Mouse (Mus musculus): ENCODE results near the gene Sh2d6. TPM values are rescaled to one million over a fixed set of nuclear protein-coding genes. Genes with fewer than 3 reads are reported as not detected.

The Sh2d6 gene
- total RNA-seq (2014; fragmentation: Nextera tagmentation) = not detected in 2 replicates
- not detected in 2 replicates for total RNA-seq (2017)

DNA sequence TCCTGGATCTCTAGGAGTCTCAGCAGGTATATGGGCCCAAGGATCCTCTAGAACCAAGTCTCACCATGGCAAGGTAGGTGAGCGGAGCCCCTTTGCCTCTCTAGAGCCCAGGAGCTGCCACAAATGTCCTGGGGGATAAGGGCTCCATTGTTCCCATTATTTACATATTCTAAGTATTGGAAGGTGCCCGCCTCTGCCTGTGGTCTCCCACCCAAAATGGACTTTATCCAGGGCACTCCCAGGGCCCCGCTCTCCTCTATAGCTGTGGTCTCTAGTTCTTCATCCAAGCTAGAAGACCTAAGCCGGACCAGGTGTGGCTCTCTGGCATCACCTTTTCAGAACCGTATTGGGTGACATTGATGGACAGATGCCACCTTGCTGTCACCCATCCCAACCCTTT lies at the start of gene Sh2d6:
Gene Sh2d6 (minus strand): TSS at position 101 of the 400 bp plus-strand sequence.
- no peak for ATAC-seq (replicated peaks; ENCODE audit: low FRiP score, low TSS enrichment, poor library complexity, severe bottlenecking)

DNA sequence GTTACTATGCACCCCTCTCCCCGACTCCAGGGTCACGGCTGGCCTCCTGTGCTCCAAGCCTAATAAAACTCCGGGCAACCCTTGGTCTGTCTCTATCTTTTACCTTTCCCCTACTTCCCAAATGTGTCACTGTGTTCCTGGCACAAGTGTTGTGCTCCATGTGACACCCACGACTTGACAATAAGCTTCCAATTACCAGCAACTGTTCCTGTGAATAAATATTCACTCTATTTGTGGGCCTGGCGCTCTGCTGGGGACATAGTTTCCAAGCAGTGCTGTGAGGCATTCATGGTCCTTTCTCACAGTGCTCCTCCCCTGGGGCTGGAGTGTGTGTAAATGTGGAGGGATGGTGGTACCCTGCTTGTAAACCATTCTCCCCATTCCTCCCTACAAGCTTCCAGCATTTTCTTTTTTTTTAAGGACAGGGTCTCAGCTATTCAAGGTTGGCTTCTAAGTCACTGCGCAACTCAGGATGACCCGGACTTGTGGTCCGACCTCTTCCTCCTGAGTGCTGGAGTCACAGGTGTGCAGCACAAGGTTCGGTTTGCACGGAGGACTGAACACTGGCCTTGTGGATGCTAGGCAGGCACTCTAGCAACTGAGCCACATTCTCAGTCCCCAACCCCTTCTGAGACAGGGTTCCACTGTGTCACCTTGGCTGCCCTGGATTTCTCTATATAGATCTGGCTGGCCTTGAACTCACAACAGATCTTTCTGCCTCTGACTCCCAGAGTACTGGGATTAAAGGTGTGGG lies 49.3 kb upstream of the Sh2d6 start:
- no peak for ATAC-seq (replicated peaks; ENCODE audit: low FRiP score, low TSS enrichment, poor library complexity, severe bottlenecking)

DNA sequence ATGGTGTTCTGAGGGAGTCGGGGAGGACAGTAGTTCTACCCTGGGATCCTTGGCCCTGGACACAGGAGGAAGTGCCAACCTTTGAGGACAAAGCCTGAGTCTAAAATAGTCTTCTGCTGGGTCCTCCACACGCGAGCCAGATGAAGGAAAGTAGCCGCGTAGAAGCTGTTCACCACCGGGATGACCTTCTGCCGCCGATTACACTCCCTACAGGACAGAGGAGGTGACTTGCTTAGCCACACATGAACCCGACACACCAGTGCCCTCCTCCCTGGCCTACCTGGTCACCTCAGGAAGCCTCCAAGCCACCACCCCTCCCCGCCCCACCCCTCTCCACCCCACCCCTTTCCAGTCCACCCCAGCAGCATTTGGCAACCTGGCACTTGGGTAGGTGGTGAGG lies 47.2 kb upstream of the Sh2d6 start:
- ATAC-seq (replicated peaks; ENCODE audit: low FRiP score, low TSS enrichment, poor library complexity, severe bottlenecking) = no peak

DNA sequence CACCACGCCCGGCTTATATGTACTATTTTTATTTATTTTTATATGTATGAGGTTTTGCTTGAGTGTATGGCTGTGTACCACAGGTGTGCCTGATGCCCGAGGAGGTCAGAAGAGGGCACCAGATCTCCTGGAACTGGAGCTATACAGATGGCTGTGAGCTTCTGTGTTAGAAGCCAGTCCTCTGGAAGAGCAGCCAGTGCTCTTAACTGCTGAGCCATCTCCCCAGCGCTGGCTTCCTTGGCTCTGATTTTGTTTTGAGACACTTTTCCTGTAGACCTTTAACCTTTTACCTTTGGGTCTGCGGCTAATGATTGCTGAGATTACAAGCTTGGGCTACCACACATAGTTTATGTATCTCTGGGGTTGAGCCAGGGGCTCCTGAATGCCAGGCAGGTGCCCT lies 46.0 kb upstream of the Sh2d6 start:
- no peak for ATAC-seq (replicated peaks; ENCODE audit: low FRiP score, low TSS enrichment, poor library complexity, severe bottlenecking)

DNA sequence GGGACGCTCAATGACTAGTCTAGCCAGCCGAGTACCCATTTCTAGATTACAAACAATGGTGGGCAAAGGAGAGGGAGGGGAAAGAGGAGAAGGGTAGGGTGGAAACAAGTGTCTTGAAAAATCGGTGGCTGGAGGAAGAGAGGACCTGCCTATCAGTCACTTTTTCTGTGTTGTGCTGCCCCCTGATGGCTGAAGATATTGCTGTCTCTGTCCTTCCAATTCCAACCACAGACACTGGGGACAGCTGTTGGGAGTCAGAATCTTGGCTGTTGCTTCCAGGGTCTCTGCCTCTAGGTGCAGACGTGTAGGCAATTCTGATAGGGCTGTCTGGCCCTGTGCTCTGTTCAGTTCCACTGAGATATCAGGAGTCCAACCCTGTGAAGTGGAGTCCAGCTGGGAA lies 44.5 kb upstream of the Sh2d6 start:
- ATAC-seq (replicated peaks; ENCODE audit: low FRiP score, low TSS enrichment, poor library complexity, severe bottlenecking) = peak; percentile 80

DNA sequence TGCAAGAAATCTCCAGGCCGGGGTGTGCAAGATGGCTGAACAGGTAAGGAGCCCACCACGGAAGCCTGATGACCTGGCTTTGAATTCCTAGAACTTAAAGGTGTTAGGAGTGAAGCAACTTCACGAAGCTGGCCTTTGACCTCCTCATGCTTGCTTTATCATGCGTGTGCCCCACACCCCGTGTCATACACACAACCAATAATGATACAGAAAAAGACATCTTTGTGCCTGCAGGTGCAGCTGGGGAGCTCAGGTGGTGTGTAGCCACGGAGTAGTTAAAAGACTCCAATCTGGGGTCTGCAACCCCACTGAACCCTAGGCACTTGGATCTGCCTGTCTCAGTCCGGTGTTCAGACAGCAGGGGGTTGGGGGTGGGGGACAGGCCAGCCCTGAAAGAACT lies 44.0 kb upstream of the Sh2d6 start:
- ATAC-seq (replicated peaks; ENCODE audit: low FRiP score, low TSS enrichment, poor library complexity, severe bottlenecking) = no peak

DNA sequence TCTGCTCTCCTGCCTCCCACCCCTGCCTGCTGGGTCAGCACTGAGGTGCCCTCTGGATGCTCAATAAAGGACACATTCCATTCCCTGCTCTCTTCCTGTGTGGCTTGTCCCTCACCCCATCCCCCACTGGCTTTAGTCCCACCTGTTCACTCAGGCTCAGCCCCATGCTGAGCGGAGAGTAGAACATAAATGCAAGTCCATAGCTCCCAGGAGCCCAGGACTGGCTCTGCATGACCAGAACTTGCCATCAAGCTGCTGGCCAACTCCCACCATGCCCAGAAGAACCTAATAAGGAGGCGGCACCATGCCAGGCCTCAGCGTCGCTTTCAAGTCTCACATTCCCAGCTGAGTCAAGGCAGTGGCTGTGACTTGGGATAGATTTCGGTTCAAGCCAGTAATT lies 41.4 kb upstream of the Sh2d6 start:
- no peak for ATAC-seq (replicated peaks; ENCODE audit: low FRiP score, low TSS enrichment, poor library complexity, severe bottlenecking)

DNA sequence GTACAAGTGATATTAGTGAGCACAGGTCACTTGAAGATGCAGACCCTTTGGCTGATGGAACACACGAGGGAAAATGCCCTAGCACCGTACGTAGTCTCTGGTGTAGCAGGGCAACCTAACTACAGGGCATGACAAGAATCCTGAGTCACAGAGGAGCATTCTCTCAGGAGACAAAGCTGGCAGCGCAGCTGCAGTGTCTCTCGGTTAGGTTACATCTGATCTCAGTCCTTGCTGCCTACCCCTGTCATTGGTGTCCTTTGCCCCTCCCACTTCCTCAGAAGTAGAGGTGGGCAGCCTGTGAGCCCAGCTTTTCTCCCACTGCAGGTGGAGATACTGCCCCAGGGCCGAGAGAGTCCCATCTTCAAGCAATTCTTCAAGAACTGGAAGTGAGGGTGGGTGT lies 41.0 kb upstream of the Sh2d6 start:
- ATAC-seq (replicated peaks; ENCODE audit: low FRiP score, low TSS enrichment, poor library complexity, severe bottlenecking) = no peak

DNA sequence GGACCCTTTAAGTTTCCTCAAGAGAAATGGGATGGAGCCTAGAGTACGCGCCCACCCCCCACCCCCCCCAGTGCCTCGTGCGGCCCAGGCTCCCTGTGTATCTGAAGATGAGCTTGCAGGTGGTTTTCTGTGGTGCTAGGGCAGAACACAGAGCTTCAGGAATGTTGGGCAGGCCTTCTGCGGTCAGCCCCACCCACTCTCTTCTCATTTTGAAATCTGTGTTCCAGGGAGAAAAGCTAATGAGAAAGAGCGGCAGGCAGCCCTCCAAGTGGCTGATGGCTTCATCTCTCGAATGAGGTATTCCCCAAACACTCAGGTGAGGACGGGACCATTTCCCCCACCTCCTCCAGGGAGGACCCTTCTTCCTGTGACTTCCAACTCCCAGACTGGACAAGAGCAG lies 39.3 kb upstream of the Sh2d6 start:
- ATAC-seq (replicated peaks; ENCODE audit: low FRiP score, low TSS enrichment, poor library complexity, severe bottlenecking) = no peak

DNA sequence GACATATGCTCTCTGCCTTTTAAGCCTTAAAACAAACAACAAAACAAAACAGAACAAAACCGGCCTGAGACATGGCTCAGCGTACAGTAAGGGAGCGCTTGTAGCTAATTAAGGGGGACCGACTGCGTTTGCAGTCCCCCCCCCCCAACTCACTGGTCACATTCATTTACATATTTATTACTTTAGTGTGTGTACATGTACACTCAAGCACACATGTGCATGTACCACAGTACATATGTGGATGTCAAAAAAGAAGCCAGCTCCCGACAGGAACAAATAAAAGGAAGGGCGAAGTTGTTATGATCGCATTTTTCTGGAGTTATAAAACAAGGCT lies 31.5 kb upstream of the Sh2d6 start:
- no peak for ATAC-seq (replicated peaks; ENCODE audit: low FRiP score, low TSS enrichment, poor library complexity, severe bottlenecking)

DNA sequence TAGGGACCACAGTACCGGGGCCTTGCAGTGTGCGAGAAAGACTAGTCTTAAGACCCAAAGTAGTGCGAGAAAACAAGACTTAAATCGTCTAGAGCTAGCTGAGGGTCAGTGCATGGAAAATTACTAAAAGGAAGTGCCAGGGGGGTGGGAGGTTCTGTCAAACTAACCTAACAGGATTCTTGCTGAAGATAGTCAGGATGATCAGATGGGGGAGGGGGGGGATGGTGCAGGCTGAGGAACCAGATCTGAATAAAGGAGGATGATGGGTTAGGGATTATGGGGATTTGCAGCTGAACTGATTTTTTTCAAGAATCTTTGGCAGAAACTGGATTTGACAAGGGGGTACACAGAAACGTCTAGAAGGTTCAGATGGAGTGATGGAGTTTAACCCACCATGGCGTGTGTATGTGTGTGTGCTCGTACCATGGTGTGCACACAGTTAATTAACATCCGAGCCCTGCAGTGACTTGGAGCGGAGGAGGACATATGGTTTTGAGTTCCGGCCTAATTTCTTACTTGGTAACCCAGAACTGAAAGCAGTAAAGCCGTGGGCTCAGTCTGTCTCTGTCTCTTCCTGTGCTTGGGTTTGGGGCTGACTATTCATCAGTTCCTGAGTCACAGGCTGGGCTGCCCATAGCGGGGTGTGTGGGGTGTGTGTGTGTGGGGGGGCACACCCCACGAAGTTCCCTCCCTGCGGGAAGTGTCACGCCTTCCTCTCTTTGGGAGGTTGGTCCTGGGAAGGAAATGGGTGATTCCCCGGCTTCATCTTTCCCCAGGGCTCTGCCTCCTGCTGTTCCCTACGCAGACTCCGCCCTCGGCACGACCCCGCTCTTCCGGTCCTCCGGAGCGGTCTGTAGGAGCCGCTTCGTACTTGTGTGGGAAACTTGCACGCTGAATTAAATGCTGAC lies 30.9 kb upstream of the Sh2d6 start:
- ATAC-seq (replicated peaks; ENCODE audit: low FRiP score, low TSS enrichment, poor library complexity, severe bottlenecking) = peak; percentile 76

DNA sequence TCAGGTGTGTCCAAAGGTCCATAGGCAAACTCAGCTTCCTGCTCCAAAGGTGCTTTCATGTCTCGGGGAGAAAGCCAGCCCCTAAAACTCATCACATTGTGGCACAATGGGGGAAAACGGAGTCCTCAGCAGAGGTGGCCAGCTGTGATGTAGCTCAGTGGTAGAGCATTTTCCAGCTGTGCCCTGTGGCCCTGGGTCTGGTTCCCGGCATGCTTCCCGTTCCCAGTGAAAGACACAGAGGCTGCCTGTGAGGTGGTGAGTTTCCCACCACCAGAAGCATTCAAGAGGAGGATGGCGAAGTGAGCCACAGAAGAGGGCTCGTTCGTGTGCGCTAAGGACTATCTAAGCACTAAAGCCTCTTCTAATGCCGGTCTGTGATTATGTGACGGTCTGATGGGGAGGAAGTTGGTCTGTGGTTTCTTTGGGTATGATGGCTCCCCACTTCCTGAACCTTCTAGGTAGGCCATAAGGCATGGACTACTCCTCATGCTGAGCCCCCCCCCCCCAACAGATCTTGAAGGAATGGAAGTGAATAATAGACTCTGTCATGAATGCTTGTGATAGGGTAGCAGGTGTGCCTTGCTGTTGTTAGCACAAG lies 29.1 kb upstream of the Sh2d6 start:
- ATAC-seq (replicated peaks; ENCODE audit: low FRiP score, low TSS enrichment, poor library complexity, severe bottlenecking) = no peak

DNA sequence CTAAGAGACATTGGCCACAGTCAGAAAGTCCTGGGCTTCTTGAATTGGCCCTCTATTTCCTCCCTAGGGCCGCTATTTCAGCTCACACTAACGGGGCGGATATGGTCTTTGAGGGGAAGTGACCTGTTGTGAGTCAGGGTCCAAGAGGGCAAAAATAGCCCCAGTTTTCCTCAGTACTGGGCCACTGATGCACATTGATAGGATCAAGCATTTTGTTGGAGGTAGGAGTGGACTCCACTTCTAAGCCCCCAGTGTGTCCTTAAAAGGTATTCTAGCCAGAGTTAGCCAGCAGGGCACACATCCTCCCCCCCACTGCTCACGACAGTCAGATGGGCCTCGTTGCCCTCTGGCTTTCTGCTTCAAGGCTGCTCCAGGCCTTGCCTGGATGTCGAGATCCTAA lies 28.5 kb upstream of the Sh2d6 start:
- ATAC-seq (replicated peaks; ENCODE audit: low FRiP score, low TSS enrichment, poor library complexity, severe bottlenecking) = no peak

DNA sequence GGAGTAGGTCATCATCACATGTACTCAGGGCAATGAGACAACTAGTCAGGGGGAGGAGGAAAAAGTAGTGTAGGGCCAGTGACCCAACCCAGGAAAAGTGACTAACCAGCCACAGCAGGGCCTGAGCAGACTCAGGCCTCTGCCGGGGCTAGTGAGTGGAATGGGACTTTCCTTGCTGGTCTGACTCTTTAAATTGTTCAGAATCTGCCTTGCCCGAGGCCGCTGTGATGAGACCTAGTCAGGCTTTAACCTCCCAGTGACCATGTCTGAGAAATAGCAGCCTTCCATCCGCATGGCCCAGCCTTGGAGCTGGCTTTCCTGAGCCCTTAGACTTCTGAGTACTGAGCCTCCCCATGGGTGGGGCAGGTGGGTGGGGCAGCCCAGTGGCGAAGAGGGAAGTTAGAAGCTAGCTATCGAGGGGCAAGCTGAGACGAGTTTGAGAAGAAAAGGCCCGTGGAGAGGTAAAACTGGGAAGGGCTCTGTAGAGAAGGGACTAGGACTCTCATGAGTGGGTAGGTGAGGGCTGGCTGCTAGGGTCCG lies 27.6 kb upstream of the Sh2d6 start:
- peak; percentile 43 for ATAC-seq (replicated peaks; ENCODE audit: low FRiP score, low TSS enrichment, poor library complexity, severe bottlenecking)

DNA sequence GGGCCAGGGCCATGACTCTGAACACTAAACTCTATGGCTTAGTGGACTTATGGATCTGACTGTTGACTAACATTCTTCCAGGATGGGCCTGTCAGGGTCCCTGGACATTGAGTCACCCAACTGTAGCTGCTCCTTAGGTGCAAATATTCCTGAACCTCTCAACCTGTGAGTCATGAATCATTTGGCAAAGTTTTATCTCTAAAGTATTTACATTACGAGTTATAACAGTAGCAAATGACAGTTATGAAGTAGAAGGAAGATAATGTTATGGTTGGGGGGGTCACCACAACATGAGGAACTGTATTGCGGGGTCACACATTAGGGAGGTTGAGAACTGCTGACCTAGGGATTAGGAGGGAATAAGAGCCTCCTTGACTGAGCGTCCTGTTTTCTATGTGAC lies 26.4 kb upstream of the Sh2d6 start:
- ATAC-seq (replicated peaks; ENCODE audit: low FRiP score, low TSS enrichment, poor library complexity, severe bottlenecking) = no peak

DNA sequence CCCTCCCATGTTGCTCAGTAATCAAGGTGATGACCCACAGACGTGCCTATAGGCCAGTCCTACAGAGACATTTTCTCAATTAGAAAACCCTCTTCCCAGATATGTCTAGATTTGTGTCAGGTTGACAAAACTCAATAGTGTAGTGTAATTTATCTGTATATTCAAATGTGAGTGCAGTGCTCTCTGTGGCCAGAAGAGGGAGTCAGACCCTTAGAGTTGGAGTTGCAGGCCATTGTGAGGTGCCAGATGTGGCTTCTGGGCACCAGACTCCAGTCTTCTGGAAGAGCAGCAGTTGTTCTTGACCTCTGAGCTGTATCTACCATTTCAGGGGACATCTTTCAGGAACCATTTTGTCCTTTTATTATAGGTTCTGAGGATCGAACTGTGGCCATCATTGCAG lies 25.6 kb upstream of the Sh2d6 start:
- ATAC-seq (replicated peaks; ENCODE audit: low FRiP score, low TSS enrichment, poor library complexity, severe bottlenecking) = no peak

DNA sequence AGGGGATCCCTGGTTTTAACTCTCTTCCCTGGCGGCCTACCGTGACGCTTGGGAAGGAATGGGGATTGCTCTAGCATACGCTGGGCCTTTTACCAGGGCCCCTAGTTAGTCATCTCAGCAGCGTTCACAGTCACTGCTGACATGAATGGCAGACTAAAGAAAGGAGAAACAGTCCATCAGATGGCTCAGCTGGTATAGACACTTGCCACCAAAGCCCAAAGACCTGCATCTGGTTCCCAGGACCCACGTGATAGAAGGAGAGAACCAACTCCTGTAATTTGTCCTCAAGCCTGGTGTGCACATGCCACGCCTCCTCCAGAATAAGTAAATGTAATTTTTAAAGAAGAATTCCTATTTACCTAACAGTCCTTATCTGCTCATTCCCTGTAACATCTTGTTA lies 23.9 kb upstream of the Sh2d6 start:
- no peak for ATAC-seq (replicated peaks; ENCODE audit: low FRiP score, low TSS enrichment, poor library complexity, severe bottlenecking)

DNA sequence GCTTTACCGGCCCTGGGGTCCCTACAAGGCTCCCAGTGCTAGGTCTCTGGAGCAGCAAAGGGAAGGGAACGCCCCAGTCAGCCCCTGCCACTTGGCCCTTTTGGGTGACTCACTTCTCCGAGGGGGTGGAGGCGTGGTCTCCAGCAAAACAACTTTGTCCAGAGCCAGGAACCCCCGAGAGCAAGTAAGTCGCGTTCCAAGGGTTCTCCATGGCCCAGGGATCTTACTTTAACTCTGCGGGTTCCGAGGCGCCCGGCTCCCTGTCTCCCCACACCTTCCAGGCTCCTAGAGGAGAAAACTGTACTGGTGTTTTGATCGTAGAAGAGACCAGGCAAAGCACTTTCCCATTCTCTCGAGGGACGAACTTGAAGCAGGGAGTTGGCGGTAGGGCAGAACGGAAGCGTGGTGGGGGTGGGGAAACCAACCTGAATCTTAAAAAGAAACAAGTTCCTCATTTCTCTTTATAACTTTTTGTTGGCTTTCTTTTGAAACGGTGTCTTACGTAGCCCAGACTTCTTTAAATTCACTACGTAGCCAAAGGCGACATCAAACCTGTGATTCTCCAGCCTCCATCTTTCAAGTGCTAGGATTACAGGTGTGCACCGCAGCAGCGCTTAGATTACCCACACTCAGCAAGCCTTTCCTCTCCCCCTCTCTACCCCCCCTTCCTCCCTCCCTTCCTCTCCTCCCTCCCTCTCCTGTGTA lies 22.9 kb upstream of the Sh2d6 start, which contains the start of gene Capg:
Gene Capg (plus strand): TSS at position 109 of the 705 bp plus-strand sequence.
- ATAC-seq (replicated peaks; ENCODE audit: low FRiP score, low TSS enrichment, poor library complexity, severe bottlenecking) = peak; percentile 52

DNA sequence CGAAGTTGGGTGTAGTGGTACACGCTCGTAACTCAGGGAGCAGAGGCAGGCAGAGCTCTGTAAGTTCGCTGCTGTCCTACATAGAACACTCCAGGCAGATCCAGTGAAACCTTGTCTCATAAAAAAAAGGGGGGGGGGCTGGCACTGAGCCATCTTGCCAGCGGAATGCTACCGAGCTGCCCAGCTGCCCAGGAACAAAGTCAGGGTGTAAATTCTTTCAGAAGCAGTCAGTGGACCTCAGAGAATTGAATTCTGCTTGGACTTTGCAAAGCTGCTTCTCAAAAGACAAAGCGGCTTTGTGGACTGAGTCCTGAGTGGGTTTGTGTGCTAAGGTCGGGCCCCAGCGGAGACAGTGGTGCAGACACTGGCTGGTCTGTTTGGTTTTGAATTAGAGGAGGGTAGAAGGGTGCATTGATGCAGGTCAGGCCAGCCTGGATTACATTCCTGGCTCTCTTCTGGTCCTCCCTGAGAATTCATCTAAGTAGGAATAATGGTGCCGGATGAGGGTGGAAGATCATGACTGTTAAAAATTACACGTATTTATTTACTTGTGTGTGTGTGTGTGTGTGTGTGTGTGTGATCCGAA lies 21.9 kb upstream of the Sh2d6 start:
- no peak for ATAC-seq (replicated peaks; ENCODE audit: low FRiP score, low TSS enrichment, poor library complexity, severe bottlenecking)

All from megakaryocyte-erythroid progenitor cell, adult 5-6 weeks (primary cell).